Mouse (Mus musculus) natural killer cell, adult 2 months (primary cell): ENCODE data around the gene Tfg.

Experiments
- DNase-seq, 2 experiments: peaks; one replicate each; pipeline ENCODE4 v3.0.0; 2022; ENCODE audit warnings: low spot score in 2 of 2

Tfg gene

DNA sequence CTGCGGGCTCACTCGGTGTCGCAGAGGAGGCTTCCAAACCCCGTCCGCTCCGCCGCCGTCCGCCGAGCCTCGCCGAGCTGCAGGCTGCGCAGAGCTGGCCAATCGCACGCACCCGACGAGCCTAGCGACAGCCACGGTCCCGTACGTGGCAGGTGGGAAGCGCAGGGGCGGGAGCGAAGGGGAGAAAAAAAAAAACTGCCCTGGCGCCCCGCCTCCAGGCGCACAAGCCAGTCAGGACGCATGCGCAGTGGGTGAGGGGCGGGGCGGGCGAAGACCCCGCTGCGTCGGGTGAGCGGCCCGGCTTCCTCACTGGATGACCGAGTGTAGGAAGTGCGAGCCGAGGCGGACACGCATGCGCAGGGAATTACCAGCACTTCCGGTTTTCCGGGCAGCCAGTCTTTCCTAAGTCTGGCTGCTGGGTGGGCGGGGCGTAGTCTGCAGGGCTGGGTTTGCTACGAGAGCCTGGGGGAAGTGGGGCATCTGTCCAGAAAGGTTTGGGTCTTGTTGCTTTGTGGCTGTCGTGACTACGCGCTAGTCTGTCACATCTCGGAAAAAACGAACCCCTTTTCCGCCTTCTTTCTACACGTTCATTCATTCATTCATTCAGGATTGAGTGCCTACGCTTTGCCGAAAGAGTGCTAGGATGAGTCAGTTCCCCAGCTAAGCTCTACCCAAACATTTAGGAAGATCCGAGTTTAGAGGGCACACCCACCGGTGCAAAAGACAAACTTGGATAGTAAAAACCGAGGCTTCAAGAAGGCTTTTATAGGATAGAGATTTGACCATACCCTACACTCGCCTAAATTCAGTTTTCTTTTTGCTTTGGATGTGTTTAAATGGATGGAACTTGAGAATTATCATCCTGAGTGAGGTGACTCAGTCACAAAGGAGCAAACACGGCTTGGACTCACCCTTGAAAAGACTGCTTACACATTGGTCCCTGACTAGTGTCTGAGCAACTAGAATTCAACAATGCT, at the start of gene Tfg:
TSS of gene Tfg (minus strand) at position 227 of the 977 bp plus-strand sequence.
- peak; percentile 90 to 95 for DNase-seq

DNA sequence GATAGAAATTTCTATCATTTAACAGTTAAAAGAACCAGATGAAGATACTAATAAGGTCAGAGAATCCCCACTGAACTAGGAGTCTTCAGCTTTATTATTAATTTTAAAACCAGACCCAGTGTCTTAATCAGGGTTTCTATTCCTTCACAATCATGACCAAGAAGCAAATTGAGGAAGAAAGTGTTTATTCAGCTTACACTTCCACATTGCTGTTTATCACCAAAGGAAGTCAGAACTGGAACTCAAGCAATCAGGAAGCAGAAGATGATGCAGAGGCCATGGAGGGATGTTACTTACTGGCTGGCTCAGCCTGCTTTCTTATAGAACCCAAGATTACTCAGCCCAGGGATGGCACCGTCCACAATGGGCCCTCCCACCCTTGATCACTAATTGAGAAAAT, 11.8 kb upstream of the Tfg start:
- DNase-seq = no peak

DNA sequence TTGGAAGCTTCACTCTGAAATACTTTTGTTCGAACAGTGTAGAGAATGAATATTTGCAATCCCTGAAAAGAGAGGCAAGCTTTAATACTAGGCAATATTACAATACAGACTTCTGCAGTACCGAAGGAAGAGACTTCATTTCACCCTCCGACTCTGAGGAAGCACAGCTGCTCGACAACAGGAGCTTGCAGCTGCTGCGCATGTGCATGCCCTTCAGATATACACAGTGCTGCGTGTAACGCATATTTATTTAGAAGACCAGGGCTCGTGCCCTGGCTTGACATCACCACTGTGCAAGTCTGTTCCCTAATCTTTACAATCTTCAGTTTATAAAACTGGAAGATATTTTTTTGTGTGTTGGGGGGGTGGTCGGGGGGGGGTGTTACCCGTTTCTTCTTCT, 7.7 kb upstream of the Tfg start:
- no peak for DNase-seq

DNA sequence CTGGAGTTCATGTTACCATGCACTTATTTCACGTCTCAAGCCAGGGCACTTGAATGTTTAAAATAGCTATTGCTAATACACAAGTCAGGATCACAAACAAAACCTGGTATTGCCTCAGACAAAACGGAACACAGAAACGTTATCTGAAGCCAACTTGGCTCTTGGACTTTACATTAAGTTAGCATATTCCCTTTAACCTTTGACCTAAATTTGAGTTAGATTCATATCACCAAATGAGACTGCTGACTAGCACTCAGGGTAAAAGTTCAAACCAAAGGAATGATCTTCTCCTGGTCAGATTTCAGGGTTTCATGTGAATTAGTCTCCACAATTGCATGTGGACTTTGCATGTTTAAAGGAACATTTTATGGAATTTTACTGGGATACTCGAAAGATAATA, 5.1 kb upstream of the Tfg start:
- no peak for DNase-seq

DNA sequence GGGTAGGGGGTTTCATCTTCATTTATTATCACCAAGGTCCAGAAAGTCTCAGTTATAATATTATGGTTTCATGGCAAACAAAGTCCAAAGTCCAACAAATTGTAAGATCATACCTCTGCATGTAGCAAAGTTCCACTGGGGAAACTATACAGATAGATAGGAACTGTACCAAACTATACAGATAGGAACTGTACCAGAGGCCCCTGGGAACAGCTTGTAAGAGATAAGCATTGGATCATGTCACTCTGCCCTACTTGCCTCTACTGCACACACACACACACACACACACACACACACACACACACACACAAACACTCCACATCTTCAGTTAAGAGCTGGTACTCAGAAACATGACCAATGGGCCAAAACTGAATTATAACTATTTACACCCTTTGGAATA, 1.8 kb upstream of the Tfg start:
- no peak for DNase-seq

DNA sequence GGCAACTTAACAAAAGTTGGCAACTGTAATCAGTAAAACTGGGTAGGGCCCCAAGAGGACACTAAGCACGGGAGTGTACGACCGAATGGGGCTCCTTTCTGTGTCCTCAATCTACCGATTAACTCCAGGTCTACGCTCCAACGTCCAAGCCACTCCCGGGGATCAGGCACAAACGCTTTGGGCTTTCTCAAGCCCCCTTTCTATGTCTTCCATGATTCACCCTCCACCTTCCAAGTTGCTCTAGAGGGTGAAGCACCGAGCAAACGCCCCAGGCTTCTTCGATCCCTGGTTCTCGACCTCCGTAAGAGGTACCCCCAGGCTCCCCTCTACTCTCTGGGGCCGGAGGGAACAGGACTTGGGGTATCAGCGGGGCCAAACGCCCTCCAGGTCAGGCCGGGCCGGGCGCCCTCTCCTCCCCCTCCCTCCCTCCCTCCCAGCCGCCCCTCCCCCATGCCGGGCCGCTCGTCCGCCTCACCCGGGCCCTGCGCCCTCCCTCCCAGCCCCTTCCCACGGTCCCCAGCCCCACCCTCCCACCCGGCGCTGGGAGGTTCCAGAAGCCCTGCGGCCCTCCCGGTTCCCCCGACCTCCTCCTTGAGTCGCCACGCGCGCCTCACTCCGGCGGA, 582 bp downstream of the Tfg start:
- peak; percentile 5 to 6 for DNase-seq

DNA sequence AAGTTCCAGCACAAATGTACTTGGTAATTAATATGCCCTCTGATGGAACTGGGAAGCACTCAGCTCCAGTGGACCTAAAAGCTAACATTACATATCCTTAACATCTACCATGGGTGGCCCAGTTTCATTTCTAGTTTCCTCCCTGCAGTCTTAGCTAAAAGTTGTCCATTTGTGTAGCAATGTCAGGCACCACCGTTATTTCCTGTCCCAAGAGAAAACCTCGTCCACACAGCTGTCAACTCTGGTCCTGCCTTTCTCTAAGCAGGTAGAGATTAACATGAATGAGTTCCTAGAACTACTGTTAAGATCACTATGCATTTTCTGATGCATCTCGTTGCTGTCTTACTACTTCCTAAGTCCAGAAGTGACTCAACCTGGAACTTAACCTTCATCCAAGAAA, 1.6 kb downstream of the Tfg start:
- DNase-seq = no peak

DNA sequence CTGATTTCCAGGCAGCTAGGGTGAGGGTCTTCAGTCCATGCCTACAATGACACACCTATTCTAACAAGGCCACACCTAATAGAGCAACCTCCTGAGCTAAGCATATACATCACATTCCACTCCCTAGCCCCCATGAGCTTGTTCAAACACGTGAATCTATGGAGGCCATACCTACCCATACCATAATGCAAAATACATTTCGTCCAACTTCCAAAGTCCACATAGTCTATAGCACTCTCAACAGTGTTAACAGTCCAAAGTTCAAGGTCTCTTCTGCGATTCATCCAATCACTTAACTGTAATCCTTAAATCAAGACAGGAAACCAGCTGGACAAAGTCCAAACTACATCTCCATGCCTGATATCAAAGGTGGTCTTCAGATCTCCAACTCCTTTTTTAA, 7.2 kb downstream of the Tfg start:
- DNase-seq = no peak

DNA sequence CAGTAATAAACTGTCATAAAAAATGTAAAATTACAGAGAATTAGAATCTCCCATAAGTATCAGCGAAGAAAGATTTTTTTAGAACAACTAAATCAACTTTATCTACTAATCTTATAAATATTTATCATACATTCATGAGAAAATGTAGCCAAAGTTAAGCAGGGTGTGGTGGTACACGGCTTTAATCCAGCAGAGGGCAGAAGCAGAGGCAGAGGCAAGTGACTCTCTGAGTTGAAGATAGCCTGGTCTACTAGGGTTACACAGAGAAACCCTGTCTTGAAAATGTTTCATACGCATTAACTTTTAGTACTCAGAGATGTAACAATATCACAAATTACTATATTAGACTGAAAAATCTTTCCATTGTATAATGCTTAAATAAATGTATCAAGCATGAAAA, 11.5 kb downstream of the Tfg start:
- DNase-seq = no peak

DNA sequence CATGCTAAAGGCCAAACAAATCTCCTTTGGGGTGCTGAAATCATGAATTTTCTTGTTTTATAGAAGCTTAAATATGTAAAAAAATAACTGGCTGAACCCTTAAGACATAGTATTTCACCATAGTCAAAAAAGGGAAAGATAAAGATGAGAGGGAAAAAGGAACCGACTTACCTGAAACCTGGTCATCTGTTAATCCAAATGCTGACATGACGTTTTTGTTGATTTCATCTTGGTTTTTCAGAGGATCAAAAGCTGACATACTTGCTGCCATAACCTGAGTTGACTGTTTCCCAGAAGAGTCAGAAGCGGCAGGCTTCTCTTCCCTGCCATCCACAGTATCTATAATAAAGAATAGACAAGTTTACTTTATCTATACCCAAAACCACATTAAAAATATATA, 16.4 kb downstream of the Tfg start:
- no peak for DNase-seq

DNA sequence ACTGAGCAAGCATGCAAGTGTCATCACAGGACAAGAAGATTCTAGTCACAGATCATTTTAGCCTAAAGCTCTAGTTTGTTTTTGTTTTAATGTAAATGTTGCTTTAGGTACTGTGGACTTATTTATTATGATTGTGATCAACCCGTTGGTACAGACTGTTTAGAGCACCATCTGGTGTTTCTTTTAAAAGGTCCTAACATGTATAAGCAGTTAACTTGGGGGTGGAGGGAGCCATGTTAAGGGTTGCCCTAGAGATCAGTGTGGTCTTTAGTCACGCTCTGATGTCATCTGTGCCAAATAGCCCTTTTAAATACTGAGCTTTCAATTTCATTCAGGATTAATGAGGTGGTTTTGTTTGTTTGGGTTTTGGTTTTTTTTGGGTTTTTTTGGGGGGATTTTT, 20.8 kb downstream of the Tfg start:
- no peak for DNase-seq

DNA sequence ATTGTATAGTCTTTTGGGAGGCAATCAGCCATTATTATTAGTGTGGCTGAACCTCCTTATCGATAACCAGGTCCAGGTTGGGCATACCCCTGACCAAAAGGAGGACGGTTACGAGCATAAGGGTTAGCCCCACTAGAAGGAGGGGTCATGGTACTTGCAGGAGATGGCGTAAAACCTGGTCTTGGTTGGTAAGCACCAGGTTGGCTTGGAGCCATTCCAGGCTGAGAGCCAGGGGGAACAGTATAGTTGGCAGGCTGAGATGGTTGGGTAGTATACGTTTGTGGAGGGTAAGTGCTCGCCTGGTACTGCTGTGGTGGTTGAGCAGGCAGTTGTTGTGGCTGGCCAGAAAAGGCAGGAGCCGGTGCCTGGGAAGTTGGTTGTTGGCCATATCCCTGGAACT, 26.5 kb downstream of the Tfg start:
- DNase-seq = no peak

DNA sequence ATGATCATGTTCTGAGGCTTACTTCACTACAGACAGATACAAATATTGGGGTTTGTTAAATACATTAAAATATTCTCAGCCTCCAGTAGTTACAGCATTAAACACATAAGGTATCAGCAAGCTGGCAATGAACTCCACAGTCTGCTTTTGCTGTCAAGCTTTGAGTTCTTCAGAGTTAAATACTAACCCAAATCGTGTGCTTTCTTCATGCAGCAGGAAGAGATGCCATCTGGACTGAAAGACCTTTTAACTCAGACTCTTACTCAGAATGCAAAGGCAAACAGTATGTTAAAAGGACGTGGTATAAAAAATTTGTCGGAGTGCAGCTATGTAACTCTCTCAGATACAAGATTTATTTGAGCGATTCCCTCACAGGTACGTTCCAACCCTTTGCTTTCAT, 30.5 kb downstream of the Tfg start:
- no peak for DNase-seq

DNA sequence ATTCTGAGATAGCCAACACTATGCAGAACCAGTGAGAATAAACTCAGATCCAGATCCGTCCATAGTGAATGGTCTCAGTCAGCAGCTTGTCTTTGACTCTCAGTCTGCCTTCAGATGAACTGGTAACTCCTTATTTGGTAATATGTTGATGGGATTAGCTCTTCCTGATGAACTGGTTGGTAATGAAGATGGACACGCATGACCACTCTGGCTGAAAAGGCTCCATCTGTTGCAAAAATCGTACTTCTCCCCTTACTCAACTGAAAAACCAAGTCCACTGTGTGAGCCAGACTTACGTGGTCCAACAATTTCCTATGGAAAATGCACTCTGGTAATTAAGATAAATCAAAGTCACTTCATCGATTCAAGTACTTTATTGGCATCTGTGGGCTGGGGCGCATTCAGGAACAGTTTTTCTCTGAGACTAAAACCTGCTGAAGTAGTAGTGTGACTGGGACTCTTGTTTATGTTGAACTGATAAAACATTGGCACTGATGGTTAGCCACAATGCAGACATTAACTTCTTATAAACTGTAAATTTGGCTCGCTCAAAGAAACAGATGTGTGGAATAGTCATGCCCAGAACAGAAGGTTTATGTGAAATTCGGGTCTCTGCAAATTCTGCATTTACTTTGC, 36.1 kb downstream of the Tfg start:
- DNase-seq = no peak

DNA sequence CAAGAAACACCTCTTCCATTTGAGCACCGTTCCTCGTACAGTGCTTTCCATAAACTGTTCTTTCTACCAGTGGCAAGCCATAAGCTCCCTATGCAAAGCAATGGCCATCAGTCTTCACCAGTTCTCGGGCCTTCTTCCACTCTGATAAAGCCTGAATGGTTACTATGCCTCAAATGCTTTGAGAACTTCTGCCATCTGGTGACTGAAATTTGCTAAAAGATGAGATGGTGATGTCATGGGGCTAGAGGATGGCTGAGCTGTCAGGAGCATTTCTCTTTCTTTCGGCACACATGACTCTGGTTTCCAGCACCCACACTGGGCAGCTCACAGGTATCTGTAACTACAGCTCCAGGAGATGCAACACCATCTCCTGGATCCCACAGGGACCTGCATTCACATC, 40.1 kb downstream of the Tfg start:
- no peak for DNase-seq

DNA sequence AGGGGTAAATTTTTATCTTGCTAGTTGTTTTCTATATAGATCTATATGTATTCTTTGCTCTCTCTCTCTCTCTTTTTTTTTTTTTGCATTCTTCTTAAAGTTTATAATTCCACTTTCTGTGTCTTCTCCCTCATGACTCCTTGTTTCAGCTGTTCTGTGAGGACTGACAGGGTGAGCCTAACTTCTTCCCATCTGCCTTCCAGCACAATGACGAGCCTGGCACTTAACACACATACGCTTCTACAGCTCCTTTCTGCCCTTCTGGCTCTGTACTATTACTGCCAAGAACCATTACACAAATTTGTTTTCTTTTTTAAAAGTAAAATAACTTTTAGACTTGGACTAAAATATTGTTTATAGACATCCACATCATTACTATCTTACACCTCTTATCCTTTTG, 43.8 kb downstream of the Tfg start:
- no peak for DNase-seq

DNA sequence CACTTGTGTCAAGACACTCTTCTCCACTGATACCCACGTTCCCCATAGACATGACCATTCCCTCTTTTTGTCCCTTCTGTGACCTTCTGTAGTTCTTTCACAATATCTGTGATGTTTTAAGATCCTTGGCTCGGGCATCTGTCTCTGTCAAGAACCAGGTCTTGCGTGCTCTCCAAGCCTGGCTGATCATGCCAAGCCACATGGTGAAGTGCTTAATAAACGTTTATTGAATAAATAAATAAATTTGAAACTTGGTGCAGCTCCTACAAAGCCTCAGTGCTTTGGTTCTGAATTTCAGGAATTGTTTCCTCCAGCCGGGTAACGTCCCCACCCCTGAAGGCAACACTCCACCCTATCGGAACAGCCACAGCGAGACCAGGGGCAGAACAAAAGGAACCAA, 46.3 kb downstream of the Tfg start:
- no peak for DNase-seq

DNA sequence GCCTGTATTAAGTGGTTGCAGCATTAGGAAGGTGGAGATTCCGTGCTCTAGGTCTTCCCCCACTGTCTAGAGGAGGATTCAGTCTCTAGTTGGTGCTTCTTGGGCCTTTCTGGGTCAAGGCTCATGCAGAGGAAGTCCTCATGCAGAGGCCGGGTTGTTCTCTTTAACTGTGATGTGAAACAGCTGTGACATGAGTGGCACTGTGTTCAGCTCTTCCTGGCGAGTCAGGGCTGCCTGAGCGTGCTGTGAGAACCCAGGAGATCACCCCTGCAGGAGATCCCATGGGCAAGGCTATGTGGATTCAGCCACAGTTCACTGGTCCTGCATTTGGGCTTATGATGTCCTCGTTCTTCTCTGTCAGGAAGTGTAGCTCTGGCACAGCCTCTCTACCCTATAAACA, 47.7 kb downstream of the Tfg start:
- no peak for DNase-seq

DNA sequence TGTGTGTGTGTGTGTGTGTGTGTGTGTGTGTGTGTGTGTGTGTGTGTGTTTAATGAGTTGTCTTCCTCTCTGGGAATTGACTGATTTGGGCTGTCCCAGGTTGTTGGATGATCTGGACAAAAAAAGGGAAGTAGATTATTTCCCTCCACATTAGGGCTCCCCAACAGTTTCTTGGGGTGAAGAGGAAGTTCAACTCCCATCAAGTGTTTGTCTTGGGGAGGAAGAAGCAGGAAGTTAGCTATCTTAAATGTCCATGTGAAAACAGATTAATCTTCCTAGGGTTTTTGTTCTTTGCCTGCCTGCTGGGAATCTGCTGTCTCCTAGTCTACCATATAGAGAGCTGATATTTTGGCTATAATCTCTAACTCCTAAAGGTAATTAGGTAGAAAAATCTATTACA, 58.4 kb downstream of the Tfg start:
- no peak for DNase-seq

DNA sequence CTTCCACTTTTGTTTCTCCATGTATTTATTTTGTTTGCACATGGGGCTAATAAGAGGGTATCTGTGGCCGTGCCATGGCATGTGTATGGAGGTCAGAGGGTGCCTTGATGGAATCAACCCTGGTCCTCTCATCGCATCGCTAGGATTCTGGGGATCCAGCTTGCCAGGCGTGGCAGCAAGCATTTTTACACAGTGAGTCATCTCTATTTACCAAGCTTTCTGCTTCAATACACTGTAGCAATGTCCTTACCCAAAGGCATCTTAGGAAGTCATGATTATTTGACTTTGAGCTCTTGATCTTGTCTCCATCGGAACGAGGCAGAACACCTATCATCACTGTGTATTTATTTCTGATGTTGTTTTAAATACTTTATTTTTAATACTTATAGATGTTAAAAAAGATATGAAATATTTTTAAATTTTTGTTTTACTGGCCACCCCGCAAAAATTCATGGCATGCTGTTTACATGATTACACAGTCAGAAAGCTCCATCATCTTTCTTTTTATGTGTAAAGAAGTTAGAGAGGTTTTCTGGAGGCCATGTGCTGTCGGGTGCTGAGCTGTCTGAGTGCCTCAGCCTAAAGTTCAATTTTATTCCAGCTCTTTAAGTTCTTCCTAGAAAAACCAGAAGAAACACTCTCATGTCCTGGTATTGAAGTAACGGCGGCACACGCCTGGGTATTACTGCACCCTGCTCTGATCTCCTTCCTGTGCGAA, 61.9 kb downstream of the Tfg start:
- DNase-seq = no peak

DNA sequence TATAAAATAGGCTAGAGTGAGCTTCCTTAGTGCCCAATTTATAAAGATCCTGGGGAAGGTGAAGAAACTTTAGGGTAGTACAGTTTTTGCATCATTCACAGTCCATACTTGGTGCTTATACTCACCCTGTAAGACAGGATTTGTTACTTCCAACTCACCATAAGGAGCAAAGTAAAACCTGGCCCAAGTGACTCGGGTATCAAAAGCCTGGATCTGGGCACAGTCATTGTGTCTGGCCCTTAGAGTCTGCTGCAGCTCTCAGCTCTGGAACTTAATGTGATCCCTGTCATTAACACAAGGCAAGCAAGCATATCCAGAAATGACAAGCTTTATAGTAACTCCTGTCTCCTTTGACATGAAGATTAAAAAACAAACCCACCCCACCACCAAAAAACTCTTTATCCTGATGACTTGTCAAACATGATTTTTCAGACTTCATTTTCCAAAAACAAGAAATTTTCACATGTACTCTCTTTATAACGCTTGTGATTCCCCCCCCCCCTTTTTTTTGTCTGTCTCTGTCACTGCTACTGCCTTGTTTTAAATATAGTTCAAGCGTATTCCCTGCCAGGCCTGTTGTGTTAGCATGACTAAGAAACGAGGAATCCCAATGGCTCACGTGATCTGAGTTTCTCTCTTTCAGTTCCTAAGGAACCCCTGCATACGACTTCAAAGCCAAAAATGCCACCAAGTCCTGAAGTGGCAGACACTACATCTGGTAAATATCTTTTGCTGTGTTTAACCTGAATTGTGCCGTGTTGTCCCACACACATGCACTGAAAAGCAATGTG, 70.7 kb downstream of the Tfg start:
- DNase-seq = no peak
